Mouse (Mus musculus) adrenal gland (tissue): Measurements from ENCODE around the gene Pde6d.

Source experiments
- intact Hi-C: fragments of 180-260 bp; cut with DNase I; formaldehyde crosslinking; loops from one replicate; pipeline ENCODE4 v1.15.1; 2025

Pde6d gene

DNA sequence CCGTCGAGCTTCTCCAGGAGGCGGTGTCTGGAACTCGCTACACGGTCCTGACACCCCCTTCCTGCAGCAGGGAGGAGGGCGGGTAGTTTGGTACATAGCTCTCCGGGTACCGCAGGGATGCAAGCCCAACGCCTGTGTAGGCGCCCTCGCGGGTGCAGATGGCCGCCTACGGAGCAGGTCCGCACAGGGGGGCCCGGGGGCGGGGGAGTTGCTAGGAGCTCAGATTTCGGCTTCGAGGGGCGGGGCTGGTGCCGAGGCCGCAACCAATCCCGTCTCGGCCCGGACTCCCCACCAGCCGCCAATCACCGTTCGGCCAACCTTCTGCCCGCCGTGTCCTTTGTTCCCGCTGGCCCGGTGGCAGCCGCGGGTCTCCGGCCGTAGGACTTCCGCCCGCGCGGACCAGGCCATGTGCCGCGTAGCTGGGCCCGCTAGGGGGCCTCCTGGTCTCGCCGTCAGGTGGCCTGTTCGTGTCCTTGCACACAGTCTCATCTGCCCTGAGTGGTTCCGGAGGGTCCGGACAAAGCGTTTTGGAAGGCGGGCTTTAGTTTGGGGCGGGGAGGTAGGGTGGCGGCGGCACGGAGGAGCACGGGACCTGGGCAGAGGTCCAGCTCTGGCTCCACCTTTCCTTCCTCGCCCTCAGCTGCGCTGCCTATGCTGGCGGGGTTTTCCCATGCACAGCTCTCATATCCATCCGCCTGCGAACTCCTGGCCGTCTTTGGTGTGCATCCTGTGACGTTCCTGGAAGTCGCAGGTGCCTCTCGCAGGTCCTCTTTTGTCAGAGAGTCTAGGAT lies 78.3 kb downstream of the Pde6d start:
- intact Hi-C loops: no loop called here

DNA sequence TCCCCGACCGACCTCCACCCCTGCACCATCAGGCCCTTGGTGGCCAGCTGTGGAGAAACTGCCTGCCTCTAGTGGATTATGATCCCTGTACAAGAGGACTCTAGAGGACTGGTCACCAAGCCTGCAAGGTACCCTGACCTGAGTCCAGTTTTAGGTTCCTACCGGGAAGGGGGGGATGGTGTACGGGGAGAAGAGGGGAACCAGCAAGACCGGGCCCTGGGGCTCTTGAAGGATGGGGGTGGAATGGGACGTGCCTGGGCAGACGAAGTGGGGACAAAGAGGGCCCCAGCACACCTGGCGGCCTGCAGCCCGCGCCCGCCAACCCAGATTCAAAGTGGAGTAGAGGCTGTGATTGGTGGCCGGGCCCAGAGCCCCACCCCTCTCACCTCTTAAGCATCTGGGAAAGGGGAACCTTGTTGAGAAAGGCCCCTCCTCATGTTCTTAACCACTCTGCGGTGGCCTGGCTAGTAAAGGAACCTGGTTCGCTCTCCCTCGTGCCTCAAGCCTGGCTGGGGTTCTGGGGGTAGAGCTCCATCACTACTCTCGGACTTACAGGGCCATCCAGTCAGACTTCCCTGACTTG lies 79.2 kb downstream of the Pde6d start:
- intact Hi-C loops: no loop called here

DNA sequence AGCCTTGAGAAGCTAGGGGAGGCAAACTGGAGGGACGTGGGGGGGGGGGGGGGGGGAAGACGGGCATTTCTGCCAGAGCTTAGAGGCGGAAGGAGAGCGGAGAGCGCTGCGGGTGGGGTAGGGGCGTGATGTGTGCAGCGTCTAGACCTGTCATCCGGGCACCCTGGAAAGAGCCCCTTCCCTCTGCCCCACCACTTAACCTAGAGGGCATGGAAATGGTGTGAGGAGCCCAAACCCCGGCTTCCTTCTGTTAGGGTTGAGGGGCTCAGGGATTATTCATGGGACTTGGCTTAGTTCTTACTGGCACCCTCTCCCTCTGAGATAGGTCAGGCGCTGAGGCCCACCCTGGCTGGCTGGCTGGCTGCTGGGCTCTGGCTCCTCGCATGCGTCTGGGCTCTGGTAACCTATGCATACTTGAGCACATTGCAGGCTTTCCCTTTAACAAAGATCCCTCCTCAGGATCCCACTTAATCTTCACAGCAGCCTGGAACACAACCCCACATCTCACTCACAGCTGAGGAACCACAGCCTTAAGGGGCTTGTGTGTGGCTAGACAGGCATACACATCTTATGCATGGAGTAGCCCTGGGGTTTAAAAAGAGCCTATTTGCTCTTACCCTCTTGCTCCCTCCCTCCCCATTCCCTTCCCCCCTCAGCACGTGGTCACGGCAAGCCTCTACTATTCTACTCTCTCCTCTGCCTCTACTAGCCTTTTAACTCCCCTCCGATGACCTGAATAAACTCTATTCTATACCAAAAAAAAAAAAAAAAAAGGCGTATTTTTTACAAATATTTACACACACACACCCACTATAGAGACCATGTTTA lies 80.0 kb downstream of the Pde6d start:
- intact Hi-C loops: no loop called here

- intact Hi-C loops: loop anchor here (1.0 kb wide), 1 partner anchor 31 kb away; no protein-coding TSS in a partner anchor
Measured at GRCm38 (mm10) chr1:86501559-86501958, 80.9 kb downstream of the Pde6d start.

DNA sequence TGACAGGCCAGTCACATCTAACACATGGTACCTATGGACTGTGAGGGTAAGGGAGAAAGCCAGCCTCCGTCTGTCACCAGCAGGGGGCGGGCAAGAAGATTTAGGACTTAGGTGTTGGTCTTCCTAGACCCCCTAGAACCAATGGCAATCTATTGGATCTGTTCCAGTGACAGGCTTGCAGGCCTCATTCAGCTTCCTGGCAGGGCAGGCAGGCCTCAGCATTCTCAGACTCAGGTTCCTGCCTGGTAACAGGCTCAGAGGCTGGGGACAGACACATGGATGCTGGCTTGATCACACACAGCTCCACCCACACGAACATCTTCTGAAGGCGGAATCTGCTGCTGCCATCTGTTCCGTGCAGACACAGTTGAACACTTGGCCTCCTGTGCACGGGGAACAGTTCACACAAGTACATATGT lies 81.3 kb downstream of the Pde6d start:
- intact Hi-C loops: loop anchor here (1.0 kb wide), 1 partner anchor 31 kb away; no protein-coding TSS in a partner anchor

- intact Hi-C loops: loop anchor here (1.0 kb wide), 1 partner anchor 32 kb away; no protein-coding TSS in a partner anchor
Measured at GRCm38 (mm10) chr1:86500681-86501080, 81.7 kb downstream of the Pde6d start.

GRCm38 (mm10) chr1:86499903-86500302 lies 82.5 kb downstream of the Pde6d start:
- intact Hi-C loops: loop anchor here (2.0 kb wide), 1 partner anchor 59 kb away; no protein-coding TSS in a partner anchor

DNA sequence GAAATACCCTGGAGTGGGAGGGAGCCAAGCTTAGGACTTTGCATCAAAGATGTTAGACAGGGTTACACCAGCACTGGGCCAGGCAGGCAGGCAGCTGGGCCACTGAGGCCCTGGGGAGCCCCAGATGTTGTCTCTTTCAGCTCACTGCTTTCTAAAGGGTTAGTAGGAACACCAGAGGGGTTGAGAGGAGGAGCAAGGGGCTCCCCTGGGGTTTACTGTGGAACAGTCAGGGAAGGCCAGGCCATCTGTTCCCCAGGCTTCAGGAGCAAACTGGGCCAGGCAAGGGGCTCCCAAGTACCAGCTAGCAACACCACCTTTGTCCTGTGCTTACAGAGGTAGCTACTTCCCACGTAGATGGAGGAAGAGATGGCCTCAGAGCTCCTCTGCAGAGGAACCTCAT lies 83.8 kb downstream of the Pde6d start:
- intact Hi-C loops: loop anchor here (2.0 kb wide), 1 partner anchor 58 kb away; no protein-coding TSS in a partner anchor

GRCm38 (mm10) chr1:86497986-86498385 lies 84.4 kb downstream of the Pde6d start:
- intact Hi-C loops: loop anchor here (2.0 kb wide), 1 partner anchor 57 kb away; no protein-coding TSS in a partner anchor

DNA sequence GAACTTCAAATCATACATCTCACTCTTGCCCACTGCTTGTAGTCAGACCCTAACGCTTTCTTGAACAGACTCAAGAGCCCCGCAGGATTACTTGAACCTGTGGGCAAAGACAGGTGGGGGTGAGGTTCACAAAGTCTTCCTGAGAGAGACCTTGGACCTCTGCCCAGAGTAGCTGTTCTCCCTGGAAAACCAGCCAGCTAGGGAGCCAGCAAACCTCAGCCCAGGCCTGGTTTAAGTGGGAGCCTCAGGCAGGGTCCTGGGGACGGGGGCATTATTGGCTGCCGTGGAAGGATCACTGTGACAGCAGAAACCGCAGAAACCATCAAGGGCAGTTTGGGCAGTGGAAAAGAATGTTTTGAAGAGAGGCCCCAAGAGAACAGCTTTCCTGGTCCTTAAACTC lies 85.1 kb downstream of the Pde6d start:
- intact Hi-C loops: no loop called here

DNA sequence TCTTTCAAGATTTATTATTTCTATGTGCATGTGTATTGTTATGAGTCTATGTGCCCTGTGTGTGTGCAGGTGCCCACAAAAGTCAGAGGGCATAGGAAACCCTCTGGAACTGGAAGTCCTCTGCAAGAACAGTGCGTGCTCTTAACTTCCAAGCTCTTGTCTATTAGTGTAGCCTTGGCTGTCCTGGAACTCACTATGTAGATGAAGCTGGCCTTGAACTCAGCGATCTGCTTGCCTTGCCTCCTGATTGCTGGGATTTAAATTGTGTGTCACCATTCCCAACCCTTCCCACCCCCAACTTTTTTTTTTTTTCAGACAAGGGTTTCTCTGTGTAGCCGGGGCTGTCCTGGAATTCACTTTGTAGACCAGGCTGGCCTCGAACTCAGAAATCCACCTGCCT lies 86.1 kb downstream of the Pde6d start:
- intact Hi-C loops: no loop called here

- intact Hi-C loops: no loop called here
Measured at GRCm38 (mm10) chr1:86493783-86494182, 88.6 kb downstream of the Pde6d start.
